Mouse (Mus musculus): ENCODE measurements around the gene Olr1. TPM values are rescaled to one million over a fixed set of nuclear protein-coding genes. Genes with fewer than 3 reads are reported as not detected.

Olr1 gene
- polyA plus RNA-seq, 1 experiment from 2014 or later: not detected

- Histone ChIP-seq H3K4me2 (no peak overlapping the region), H3K9ac (no peak overlapping the region), H3K27me3 (no peaks in the 10 kb centered on the region), H3K36me3 (no peaks in the 10 kb centered on the region), H3K4me3 (no peak overlapping the region), H3K27ac (no peak overlapping the region), H3K4me1 (no peaks in the 10 kb centered on the region), H3K9me3 (no peaks in the 10 kb centered on the region)
- WGBS: 83% methylated on average over 2 of the region's 2 CpGs
- no peak for ATAC-seq (ENCODE audit: insufficient number of reproducible peaks, low FRiP score, low TSS enrichment, low read depth)
Measured at GRCm38 (mm10) chr6:129438033-129438432, 68.9 kb downstream of the Olr1 start.

GRCm38 (mm10) chr6:129436025-129436424 lies 70.9 kb downstream of the Olr1 start:
- Histone ChIP-seq H3K9me3 (no peaks in the 10 kb centered on the region), H3K4me3 (no peak overlapping the region), H3K4me1 (no peaks in the 10 kb centered on the region), H3K9ac (no peak overlapping the region), H3K36me3 (no peaks in the 10 kb centered on the region), H3K4me2 (no peak overlapping the region), H3K27me3 (no peaks in the 10 kb centered on the region), H3K27ac (no peak overlapping the region)
- 80% methylated on average over 3 of the region's 3 CpGs for WGBS
- ATAC-seq (ENCODE audit: insufficient number of reproducible peaks, low FRiP score, low TSS enrichment, low read depth): no peak

Other genes with a start within 250 kb of the Olr1 start
- 0.13 and 0.56 TPM in 2 replicates for gene Cd69, start 231.7 kb downstream of the Olr1 start, polyA plus RNA-seq (2015; fragmentation: Nextera tagmentation; extraction: Ambion mirVana)
- not detected in 2 replicates for gene 4922502D21Rik, start 175.4 kb downstream of the Olr1 start, polyA plus RNA-seq (2015; fragmentation: Nextera tagmentation; extraction: Ambion mirVana)
- gene Clec12a, start 164.5 kb downstream of the Olr1 start, polyA plus RNA-seq (2015; fragmentation: Nextera tagmentation; extraction: Ambion mirVana): 1.0 and 2.0 TPM in 2 replicates
- not detected in 2 replicates for gene Clec12b, start 121.3 kb downstream of the Olr1 start, polyA plus RNA-seq (2015; fragmentation: Nextera tagmentation; extraction: Ambion mirVana)
- gene Clec1b, start 109.9 kb downstream of the Olr1 start, polyA plus RNA-seq (2015; fragmentation: Nextera tagmentation; extraction: Ambion mirVana): 0.38 and 0.83 TPM in 2 replicates
- 0.09 and 0.14 TPM in 2 replicates for gene Clec9a, start 98.3 kb downstream of the Olr1 start, polyA plus RNA-seq (2015; fragmentation: Nextera tagmentation; extraction: Ambion mirVana)
- 3.2 and 3.8 TPM in 2 replicates for gene Clec1a, start 55.2 kb downstream of the Olr1 start, polyA plus RNA-seq (2015; fragmentation: Nextera tagmentation; extraction: Ambion mirVana)
- 0.19 and 0.22 TPM in 2 replicates for gene Tmem52b, start 5.4 kb upstream of the Olr1 start, polyA plus RNA-seq (2015; fragmentation: Nextera tagmentation; extraction: Ambion mirVana)
- gene Gabarapl1, start 26.0 kb upstream of the Olr1 start, polyA plus RNA-seq (2015; fragmentation: Nextera tagmentation; extraction: Ambion mirVana): 47.8 and 48.9 TPM in 2 replicates
- gene Klre1, start 70.7 kb upstream of the Olr1 start, polyA plus RNA-seq (2015; fragmentation: Nextera tagmentation; extraction: Ambion mirVana): not detected in 2 replicates
- gene Klrd1, start 84.6 kb upstream of the Olr1 start, polyA plus RNA-seq (2015; fragmentation: Nextera tagmentation; extraction: Ambion mirVana): not detected in 2 replicates
- gene Klrk1, start 116.7 kb upstream of the Olr1 start, polyA plus RNA-seq (2015; fragmentation: Nextera tagmentation; extraction: Ambion mirVana): not detected in 2 replicates
- gene Klrc3, start 136.2 kb upstream of the Olr1 start, polyA plus RNA-seq (2015; fragmentation: Nextera tagmentation; extraction: Ambion mirVana): not detected in 2 replicates
- not detected in 2 replicates for gene Klrc2, start 153.5 kb upstream of the Olr1 start, polyA plus RNA-seq (2015; fragmentation: Nextera tagmentation; extraction: Ambion mirVana)
- gene Klrc1, start 171.8 kb upstream of the Olr1 start, polyA plus RNA-seq (2015; fragmentation: Nextera tagmentation; extraction: Ambion mirVana): not detected in 2 replicates
- gene Klri1, start 210.0 kb upstream of the Olr1 start, polyA plus RNA-seq (2015; fragmentation: Nextera tagmentation; extraction: Ambion mirVana): not detected in 2 replicates
- gene Klri2, start 233.3 kb upstream of the Olr1 start, polyA plus RNA-seq (2015; fragmentation: Nextera tagmentation; extraction: Ambion mirVana): not detected in 2 replicates

Measured in limb, embryonic 15.5 days (tissue).